In the genomic region with DNA sequence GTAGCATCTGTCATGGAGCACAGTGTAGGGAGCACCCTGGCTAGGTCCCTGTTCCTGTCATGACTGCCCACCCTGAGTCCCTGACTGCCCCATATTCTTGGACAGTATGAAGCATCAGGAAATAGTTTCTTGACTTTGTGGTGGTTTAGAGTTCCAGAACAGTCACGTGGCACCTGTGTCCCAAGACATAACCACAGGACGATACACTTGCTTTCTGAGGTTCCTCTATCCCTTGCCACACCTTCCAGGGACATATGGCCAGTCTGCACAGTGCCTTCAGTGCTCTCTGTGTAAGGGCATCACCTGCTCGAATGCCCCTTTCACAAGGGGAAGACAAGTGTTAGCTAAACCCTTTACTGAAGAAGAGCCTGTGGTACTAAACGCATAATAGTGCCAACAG, we compare ENCODE assay signal across 28 mouse cellular contexts. TPM values are rescaled to one million over a fixed set of nuclear protein-coding genes. Genes with fewer than 3 reads are reported as not detected.
A peak's percentile ranks its signal among the peaks of the same experiment; 100 is the strongest.
DNase-seq lines count a peak whose midpoint lies in the region; ATAC-seq and TF ChIP-seq lines count a peak whose summit lies in the region.
"Had no signal": no experiment of that assay in that cellular context is flagged by ENCODE, and none has a peak within 500 bp of the region (broad histone marks: within the 10 kb centered on the region; RNA-seq: fewer than 3 reads in every experiment).

No protein-coding gene starts in this region.

- no peaks in the 10 kb centered on the region for H3K27me3 ChIP-seq in lung, postnatal 0 days (replicated peaks; ENCODE audit: insufficient read depth, low read length)
- no peaks in the 10 kb centered on the region for H3K27me3 ChIP-seq in hindbrain, embryonic 11.5 days (ENCODE audit: control insufficient read depth, insufficient read depth, low read length)
- H3K27me3 ChIP-seq: embryonic facial prominence, embryonic 12.5 days; forebrain, embryonic 12.5 days; heart, embryonic 15.5 days; hindbrain, embryonic 12.5 days had no signal

- no peak overlapping the region for H3K9ac ChIP-seq in lung, postnatal 0 days (replicated peaks; ENCODE audit: low read depth)
- no peak overlapping the region for H3K9ac ChIP-seq in hindbrain, embryonic 11.5 days (ENCODE audit: low read depth, low read length)
- H3K9ac ChIP-seq: embryonic facial prominence, embryonic 12.5 days; forebrain, embryonic 12.5 days; heart, embryonic 15.5 days; hindbrain, embryonic 12.5 days had no signal

- TF ChIP-seq EP300 in lung, postnatal 0 days (IDR thresholded peaks at IDR 0.05): no peak

- no peaks in the 10 kb centered on the region for H3K9me3 ChIP-seq in lung, postnatal 0 days (ENCODE audit: low read length)
- no peaks in the 10 kb centered on the region for H3K9me3 ChIP-seq in hindbrain, embryonic 11.5 days (ENCODE audit: control insufficient read depth, low read length)
- H3K9me3 ChIP-seq: embryonic facial prominence, embryonic 12.5 days; forebrain, embryonic 12.5 days; heart, embryonic 15.5 days; hindbrain, embryonic 12.5 days had no signal

- DNase-seq in lung, postnatal 36 days: peak; percentile 22
- no peak for DNase-seq in lung, postnatal 0 days (ENCODE audit: low spot score)
- no peak for DNase-seq in spleen, postnatal 36 days (ENCODE audit: low spot score in 2 of 2)
- no peak for DNase-seq in hindbrain, embryonic 11.5 days (ENCODE audit: low spot score)
- DNase-seq: adrenal gland, postnatal 14 days; cerebellum, adult 8-10 months; cerebellum, postnatal 14 days; gastrocnemius, postnatal 10 days; heart, adult 2 months; heart, postnatal 14 days had no signal

- H3K4me2 ChIP-seq in lung, postnatal 0 days (replicated peaks; ENCODE audit: low read depth, low read length): no peak overlapping the region
- H3K4me2 ChIP-seq in hindbrain, embryonic 11.5 days (replicated peaks; ENCODE audit: low read depth, low read length): no peak overlapping the region
- H3K4me2 ChIP-seq: embryonic facial prominence, embryonic 12.5 days; forebrain, embryonic 12.5 days; heart, embryonic 11.5 days; heart, embryonic 15.5 days; hindbrain, embryonic 12.5 days had no signal

- WGBS in lung, postnatal 0 days: 71% methylated on average over 4 of the region's 4 CpGs
- 90% methylated on average over 4 of the region's 4 CpGs for WGBS in hindbrain, embryonic 11.5 days

- no peak overlapping the region for H3K4me3 ChIP-seq in lung, postnatal 0 days (ENCODE audit: low read depth, low read length)
- no peak overlapping the region for H3K4me3 ChIP-seq in hindbrain, embryonic 11.5 days (ENCODE audit: low read depth, low read length)
- H3K4me3 ChIP-seq: embryonic facial prominence, embryonic 12.5 days; forebrain, embryonic 12.5 days; heart, adult 2 months; heart, embryonic 15.5 days; hindbrain, embryonic 12.5 days had no signal

- no peaks in the 10 kb centered on the region for H3K4me1 ChIP-seq in lung, postnatal 0 days (ENCODE audit: insufficient read depth, low read depth, low read length)
- H3K4me1 ChIP-seq in hindbrain, embryonic 11.5 days (replicated peaks; ENCODE audit: control insufficient read depth, insufficient read depth, low read length): no peaks in the 10 kb centered on the region
- H3K4me1 ChIP-seq: embryonic facial prominence, embryonic 12.5 days; forebrain, embryonic 12.5 days; heart, embryonic 15.5 days; hindbrain, embryonic 12.5 days had no signal

- H3K27ac ChIP-seq in lung, postnatal 0 days (ENCODE audit: low read length): no peak overlapping the region
- H3K27ac ChIP-seq in hindbrain, embryonic 11.5 days (ENCODE audit: low read depth, low read length): no peak overlapping the region
- H3K27ac ChIP-seq: embryonic facial prominence, embryonic 12.5 days; forebrain, embryonic 12.5 days; heart, adult 2 months; heart, embryonic 15.5 days; hindbrain, embryonic 12.5 days had no signal

- H3K36me3 ChIP-seq in lung, postnatal 0 days (ENCODE audit: insufficient read depth, low read length): no peaks in the 10 kb centered on the region
- no peaks in the 10 kb centered on the region for H3K36me3 ChIP-seq in hindbrain, embryonic 11.5 days (ENCODE audit: control insufficient read depth, insufficient read depth, low read length)
- H3K36me3 ChIP-seq: embryonic facial prominence, embryonic 12.5 days; forebrain, embryonic 12.5 days; G1E; heart, embryonic 15.5 days; hindbrain, embryonic 12.5 days had no signal

- no peak for ATAC-seq in lung, postnatal 0 days
- ATAC-seq in common myeloid progenitor, adult 5-6 weeks (replicated peaks; ENCODE audit: low read depth, poor library complexity, severe bottlenecking): peak; percentile 70
- peak; percentile 86 for ATAC-seq in megakaryocyte progenitor cell, adult 5-6 weeks (replicated peaks; ENCODE audit: poor library complexity)
- ATAC-seq in CD4-positive, CD25-positive, alpha-beta regulatory T cell, adult 4 months: no peak
- no peak for ATAC-seq in hindbrain, embryonic 11.5 days (ENCODE audit: low FRiP score)
- ATAC-seq: activated CD4-positive, CD25-positive, alpha-beta regulatory T cell, adult 4 months; forebrain, embryonic 16.5 days; hindbrain, embryonic 16.5 days; inflammation-experienced regulatory T-cells, adult 6 months; Patski had no signal

- TF ChIP-seq CTCF in lung, postnatal 0 days (IDR thresholded peaks at IDR 0.05): no peak

RNA-seq across cellular contexts. Expression of a gene that starts 16.4 kb away (rescaled TPM):
- not detected in 2 replicates for polyA plus RNA-seq in lung, postnatal 0 days (2015; fragmentation: Nextera tagmentation; extraction: Ambion mirVana)
- not detected in 2 replicates for total RNA-seq in common myeloid progenitor, adult 5-6 weeks (2017)
- not detected in 2 replicates for total RNA-seq in megakaryocyte progenitor cell, adult 5-6 weeks (2015)
- not detected in 2 replicates for total RNA-seq in megakaryocyte progenitor cell, adult 5-6 weeks (2017)
- polyA plus RNA-seq in CD4-positive, CD25-positive, alpha-beta regulatory T cell, adult 4 months (2017; shearing (Covaris generic)): not detected
- not detected in 2 replicates for polyA plus RNA-seq in hindbrain, embryonic 11.5 days (2014; fragmentation: Nextera tagmentation; extraction: Ambion mirVana)
- total RNA-seq: adrenal gland, adult 18-20 months; adrenal gland, postnatal 14 days; G1E; gastrocnemius, postnatal 10 days; gastrocnemius, postnatal 4 days; heart, adult 2 months; heart, postnatal 14 days had no signal
- polyA plus RNA-seq: cortical plate, adult 2 months; embryonic facial prominence, embryonic 12.5 days; forebrain, embryonic 12.5 days; forebrain, embryonic 16.5 days; frontal cortex, adult 2 months; G1E; heart, adult 2 months; heart, embryonic 15.5 days; hindbrain, embryonic 12.5 days; hindbrain, embryonic 16.5 days; Patski had no signal

RNA-seq across cellular contexts. Expression of a gene that starts 17.3 kb away (rescaled TPM):
- polyA plus RNA-seq in lung, postnatal 0 days (2015; fragmentation: Nextera tagmentation; extraction: Ambion mirVana): not detected in 2 replicates
- 2.9 and 4.2 TPM in 2 replicates for total RNA-seq in common myeloid progenitor, adult 5-6 weeks (2017)
- total RNA-seq in megakaryocyte progenitor cell, adult 5-6 weeks (2015): 5.6 and 7.6 TPM in 2 replicates
- total RNA-seq in megakaryocyte progenitor cell, adult 5-6 weeks (2017): 2.4 and 2.9 TPM in 2 replicates
- polyA plus RNA-seq in CD4-positive, CD25-positive, alpha-beta regulatory T cell, adult 4 months (2017; shearing (Covaris generic)): 1 to 10 TPM in 1 of 2 experiments, under 1 TPM in 1; 0.63 to 2.5 TPM
- 0.10 TPM in 1 of 2 replicates, not detected in the other for polyA plus RNA-seq in hindbrain, embryonic 11.5 days (2014; fragmentation: Nextera tagmentation; extraction: Ambion mirVana)
- total RNA-seq: adrenal gland, adult 18-20 months; adrenal gland, postnatal 14 days; G1E; gastrocnemius, postnatal 4 days; heart, adult 2 months; heart, postnatal 14 days had no signal
- polyA plus RNA-seq: forebrain, embryonic 12.5 days; forebrain, embryonic 16.5 days; G1E; heart, adult 2 months; heart, embryonic 11.5 days; heart, embryonic 15.5 days; hindbrain, embryonic 16.5 days; Patski had no signal

RNA-seq across cellular contexts. Expression of a gene that starts 26.2 kb away (rescaled TPM):
- polyA plus RNA-seq in lung, postnatal 0 days (2015; fragmentation: Nextera tagmentation; extraction: Ambion mirVana): 0.11 and 0.38 TPM in 2 replicates
- 35.5 and 37.7 TPM in 2 replicates for total RNA-seq in common myeloid progenitor, adult 5-6 weeks (2017)
- 29.7 and 33.6 TPM in 2 replicates for total RNA-seq in megakaryocyte progenitor cell, adult 5-6 weeks (2015)
- 36.7 and 41.7 TPM in 2 replicates for total RNA-seq in megakaryocyte progenitor cell, adult 5-6 weeks (2017)
- 100 to 1,000 TPM; 234 to 303 TPM for polyA plus RNA-seq in CD4-positive, CD25-positive, alpha-beta regulatory T cell, adult 4 months (2017; shearing (Covaris generic))
- polyA plus RNA-seq in hindbrain, embryonic 11.5 days (2014; fragmentation: Nextera tagmentation; extraction: Ambion mirVana): 0.17 and 0.57 TPM in 2 replicates
- total RNA-seq: gastrocnemius, postnatal 10 days had no signal
- polyA plus RNA-seq: cortical plate, adult 2 months; forebrain, embryonic 16.5 days; frontal cortex, adult 2 months; G1E; hindbrain, embryonic 12.5 days; hindbrain, embryonic 16.5 days had no signal

RNA-seq across cellular contexts. Expression of a gene that starts 37.4 kb away (rescaled TPM):
- polyA plus RNA-seq in lung, postnatal 0 days (2015; fragmentation: Nextera tagmentation; extraction: Ambion mirVana): 0.21 and 0.68 TPM in 2 replicates
- not detected in 2 replicates for total RNA-seq in common myeloid progenitor, adult 5-6 weeks (2017)
- not detected in 2 replicates for total RNA-seq in megakaryocyte progenitor cell, adult 5-6 weeks (2015)
- total RNA-seq in megakaryocyte progenitor cell, adult 5-6 weeks (2017): not detected in 2 replicates
- not detected for polyA plus RNA-seq in CD4-positive, CD25-positive, alpha-beta regulatory T cell, adult 4 months (2017; shearing (Covaris generic))
- polyA plus RNA-seq in hindbrain, embryonic 11.5 days (2014; fragmentation: Nextera tagmentation; extraction: Ambion mirVana): not detected in 2 replicates
- total RNA-seq: adrenal gland, adult 18-20 months; adrenal gland, postnatal 14 days; G1E; gastrocnemius, postnatal 10 days; gastrocnemius, postnatal 4 days; heart, adult 2 months had no signal
- polyA plus RNA-seq: activated CD4-positive, CD25-positive, alpha-beta regulatory T cell, adult 4 months; cortical plate, adult 2 months; embryonic facial prominence, embryonic 12.5 days; forebrain, embryonic 12.5 days; forebrain, embryonic 16.5 days; frontal cortex, adult 2 months; G1E; heart, embryonic 11.5 days; heart, embryonic 15.5 days; hindbrain, embryonic 12.5 days; hindbrain, embryonic 16.5 days; inflammation-experienced regulatory T-cells, adult 6 months; Patski had no signal

RNA-seq across cellular contexts. Expression of a gene that starts 52.0 kb away (rescaled TPM):
- not detected in 2 replicates for polyA plus RNA-seq in lung, postnatal 0 days (2015; fragmentation: Nextera tagmentation; extraction: Ambion mirVana)
- total RNA-seq in common myeloid progenitor, adult 5-6 weeks (2017): not detected in 2 replicates
- total RNA-seq in megakaryocyte progenitor cell, adult 5-6 weeks (2015): not detected in 2 replicates
- not detected in 2 replicates for total RNA-seq in megakaryocyte progenitor cell, adult 5-6 weeks (2017)
- polyA plus RNA-seq in CD4-positive, CD25-positive, alpha-beta regulatory T cell, adult 4 months (2017; shearing (Covaris generic)): not detected
- polyA plus RNA-seq in hindbrain, embryonic 11.5 days (2014; fragmentation: Nextera tagmentation; extraction: Ambion mirVana): 0.35 and 0.79 TPM in 2 replicates
- total RNA-seq: adrenal gland, adult 18-20 months; G1E; gastrocnemius, postnatal 10 days; gastrocnemius, postnatal 4 days; heart, adult 2 months; heart, postnatal 14 days had no signal
- polyA plus RNA-seq: activated CD4-positive, CD25-positive, alpha-beta regulatory T cell, adult 4 months; cortical plate, adult 2 months; embryonic facial prominence, embryonic 12.5 days; forebrain, embryonic 16.5 days; G1E; heart, embryonic 11.5 days; heart, embryonic 15.5 days; hindbrain, embryonic 12.5 days; inflammation-experienced regulatory T-cells, adult 6 months; Patski had no signal

Comparison
In these comparisons a context has a peak if more than half of its experiments do, and no peak if none do; other contexts are left out.
1. ATAC-seq: peak in common myeloid progenitor, adult 5-6 weeks (single experiment) and megakaryocyte progenitor cell, adult 5-6 weeks (single experiment); none in lung, postnatal 0 days (single experiment), CD4-positive, CD25-positive, alpha-beta regulatory T cell, adult 4 months (single experiment) and hindbrain, embryonic 11.5 days (single experiment).
2. RNA of a gene that starts 26.2 kb away (polyA plus RNA-seq): 234 to 303 TPM in CD4-positive, CD25-positive, alpha-beta regulatory T cell, adult 4 months; 0.11 to 0.38 TPM in lung, postnatal 0 days and 0.17 to 0.57 TPM in hindbrain, embryonic 11.5 days; every median in the first group is over 100 times any median in the second.